ENCODE assay signal across 8 mouse cellular contexts in the genomic region with DNA sequence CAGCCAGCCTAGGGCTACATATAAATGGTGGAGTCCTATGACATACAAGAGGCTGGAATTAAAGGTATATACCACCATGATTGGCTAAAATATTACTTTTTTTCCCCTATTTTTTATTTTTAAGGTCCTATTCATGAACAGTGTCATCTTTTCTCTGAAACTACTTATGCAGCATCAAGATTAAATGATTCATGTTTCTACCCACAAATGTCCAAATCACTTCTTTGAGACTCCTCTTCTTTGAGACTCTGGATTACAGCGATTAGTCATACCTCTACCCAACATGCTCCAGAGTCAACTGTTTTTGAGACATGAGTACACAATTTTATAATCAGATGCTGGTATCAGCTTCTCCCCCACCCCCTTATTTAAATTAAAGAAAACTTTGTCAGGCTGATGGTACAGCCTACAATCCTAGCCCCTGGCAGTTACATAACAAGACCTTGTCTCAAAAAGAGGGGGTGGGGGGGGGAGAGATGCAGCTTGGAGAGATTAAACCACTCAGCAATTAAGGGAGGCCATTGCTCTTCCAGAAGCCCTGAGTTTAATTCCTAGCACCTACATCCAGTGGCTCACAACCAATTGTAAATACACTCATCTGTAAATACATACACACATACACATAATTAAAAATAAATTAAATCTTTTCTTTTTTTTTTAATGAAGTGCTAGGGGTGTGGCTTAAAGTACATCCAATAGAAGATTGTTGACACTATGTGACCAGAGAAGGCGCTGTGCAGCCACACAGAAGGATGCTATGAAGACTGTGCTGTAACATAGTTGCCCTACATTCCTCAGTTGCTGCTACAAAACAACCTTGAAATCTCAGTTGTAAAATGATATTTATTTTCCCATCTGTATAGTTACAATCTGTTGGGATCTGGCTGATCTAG. TPM values are rescaled to one million over a fixed set of nuclear protein-coding genes. Genes with fewer than 3 reads are reported as not detected.
DNase-seq lines count a peak whose midpoint lies in the region; ATAC-seq and TF ChIP-seq lines count a peak whose summit lies in the region.

No protein-coding gene starts in this region.

- no peak overlapping the region for H3K9ac ChIP-seq in heart, embryonic 16.5 days (ENCODE audit: low read length)
- no peak overlapping the region for H3K9ac ChIP-seq in embryonic facial prominence, embryonic 14.5 days (ENCODE audit: low read depth, low read length)
- no peak overlapping the region for H3K9ac ChIP-seq in midbrain, embryonic 14.5 days (replicated peaks; ENCODE audit: low read length)

- 17% methylated on average over 2 of the region's 2 CpGs for WGBS in heart, embryonic 16.5 days
- 19% methylated on average over 2 of the region's 2 CpGs for WGBS in embryonic facial prominence, embryonic 14.5 days
- WGBS in midbrain, embryonic 14.5 days: 22% methylated on average over 2 of the region's 2 CpGs

- DNase-seq in heart, adult 9 months (ENCODE audit: low spot score in 2 of 2): no peak
- peak; percentile 14 for DNase-seq in G1E (ENCODE audit: low spot score)
- DNase-seq in embryonic facial prominence, embryonic 14.5 days (ENCODE audit: low spot score): peak; percentile 9
- peak; percentile 11 for DNase-seq in kidney, postnatal 14 days
- DNase-seq in midbrain, embryonic 14.5 days: peak; percentile 31
- no peak for DNase-seq in right cerebral cortex, postnatal 25 days
- no peak for DNase-seq in left cerebral cortex, adult 8-10 months (ENCODE audit: low spot score in 2 of 2)

- peak overlapping the region; percentile 85 for H3K27ac ChIP-seq in heart, embryonic 16.5 days (ENCODE audit: low read length)
- no peak overlapping the region for H3K27ac ChIP-seq in embryonic facial prominence, embryonic 14.5 days (replicated peaks; ENCODE audit: low read depth, low read length)
- H3K27ac ChIP-seq in midbrain, embryonic 14.5 days (replicated peaks; ENCODE audit: low read depth, low read length): peak overlapping the region; percentile 87; the same call in 1 of the 2 replicates

- no peaks in the 10 kb centered on the region for H3K36me3 ChIP-seq in heart, embryonic 16.5 days (ENCODE audit: control insufficient read depth, insufficient read depth)
- H3K36me3 ChIP-seq in G1E (replicated peaks): peaks cover 5% of the 10 kb centered on the region
- H3K36me3 ChIP-seq in embryonic facial prominence, embryonic 14.5 days (ENCODE audit: control insufficient read depth, insufficient read depth, low read length): no peaks in the 10 kb centered on the region
- no peaks in the 10 kb centered on the region for H3K36me3 ChIP-seq in midbrain, embryonic 14.5 days (ENCODE audit: control insufficient read depth, insufficient read depth, low read length)

- no peak overlapping the region for H3K4me3 ChIP-seq in heart, embryonic 16.5 days (ENCODE audit: low read length)
- H3K4me3 ChIP-seq in G1E (ENCODE audit: low read depth, low read length): no peak overlapping the region
- H3K4me3 ChIP-seq in embryonic facial prominence, embryonic 14.5 days (ENCODE audit: low read depth, low read length): no peak overlapping the region
- 0 out of 2 replicates have a peak overlapping the region, but pooled peaks have one; percentile 2 for H3K4me3 ChIP-seq in midbrain, embryonic 14.5 days (replicated peaks; ENCODE audit: low read depth, low read length)

- no peaks in the 10 kb centered on the region for H3K27me3 ChIP-seq in heart, embryonic 16.5 days (ENCODE audit: control insufficient read depth, insufficient read depth, low read length)
- peaks cover 9% of the 10 kb centered on the region for H3K27me3 ChIP-seq in G1E (ENCODE audit: insufficient read depth, low read length)
- H3K27me3 ChIP-seq in embryonic facial prominence, embryonic 14.5 days (replicated peaks; ENCODE audit: control insufficient read depth, insufficient read depth, low read length): no peaks in the 10 kb centered on the region
- no peaks in the 10 kb centered on the region for H3K27me3 ChIP-seq in midbrain, embryonic 14.5 days (ENCODE audit: control insufficient read depth, insufficient read depth, low read length)

- peak; percentile 54; the same call in 1 of the 2 replicates for ATAC-seq in heart, embryonic 16.5 days (replicated peaks; ENCODE audit: extremely low read depth, insufficient read depth, low FRiP score)
- ATAC-seq in G1E (ENCODE audit: extremely low read depth, insufficient number of reproducible peaks, low FRiP score, poor library complexity, severe bottlenecking): no peak; the same call in 1 of the 2 replicates
- 0 out of 2 replicates have a peak, but pooled peaks have one; percentile 0 for ATAC-seq in embryonic facial prominence, embryonic 14.5 days (ENCODE audit: low read depth)
- ATAC-seq in midbrain, embryonic 14.5 days (ENCODE audit: low FRiP score, low TSS enrichment): no peak

- peak overlapping the region; percentile 73 for H3K4me2 ChIP-seq in heart, embryonic 16.5 days (ENCODE audit: low read depth, low read length)
- peak overlapping the region; percentile 67; the same call in 1 of the 2 replicates for H3K4me2 ChIP-seq in embryonic facial prominence, embryonic 14.5 days (ENCODE audit: low read depth, low read length)
- H3K4me2 ChIP-seq in midbrain, embryonic 14.5 days (ENCODE audit: low read length): peak overlapping the region; percentile 71

- H3K9me3 ChIP-seq in heart, embryonic 16.5 days (replicated peaks; ENCODE audit: control insufficient read depth, low read length): no peaks in the 10 kb centered on the region
- H3K9me3 ChIP-seq in G1E (replicated peaks): no peaks in the 10 kb centered on the region
- H3K9me3 ChIP-seq in embryonic facial prominence, embryonic 14.5 days (ENCODE audit: control insufficient read depth, low read length): no peaks in the 10 kb centered on the region
- no peaks in the 10 kb centered on the region for H3K9me3 ChIP-seq in midbrain, embryonic 14.5 days (ENCODE audit: control insufficient read depth, low read length)

- TF ChIP-seq CTCF in G1E (IDR thresholded peaks at IDR 0.05; ENCODE audit: low read depth, low read length): no peak

- no peaks in the 10 kb centered on the region for H3K4me1 ChIP-seq in heart, embryonic 16.5 days (ENCODE audit: control insufficient read depth, insufficient read depth, low read length)
- peaks cover 38% of the 10 kb centered on the region for H3K4me1 ChIP-seq in G1E (ENCODE audit: insufficient read depth, low read depth, low read length)
- H3K4me1 ChIP-seq in embryonic facial prominence, embryonic 14.5 days (ENCODE audit: control insufficient read depth, insufficient read depth, low read length): no peaks in the 10 kb centered on the region
- 0 out of 2 replicates have a peak, but pooled peaks cover 6% of the 10 kb centered on the region for H3K4me1 ChIP-seq in midbrain, embryonic 14.5 days (ENCODE audit: control insufficient read depth, insufficient read depth, low read length)

RNA-seq across cellular contexts. Expression of a gene that starts 14.3 kb away (rescaled TPM):
- polyA plus RNA-seq in heart, embryonic 16.5 days (2015; fragmentation: Nextera tagmentation; extraction: Ambion mirVana): 0.17 and 0.19 TPM in 2 replicates
- total RNA-seq in G1E (2014; fragmentation: Nextera tagmentation) (9.4 and 25.5 TPM in 2 replicates), G1E (2017) (1.8 and 2.1 TPM in 2 replicates)
- polyA plus RNA-seq in G1E (2012): 0.10 and 0.17 TPM in 2 replicates
- 0.12 and 0.22 TPM in 2 replicates for polyA plus RNA-seq in embryonic facial prominence, embryonic 14.5 days (2014; fragmentation: Nextera tagmentation; extraction: Ambion mirVana)
- polyA plus RNA-seq in midbrain, embryonic 14.5 days (2014; fragmentation: Nextera tagmentation; extraction: Ambion mirVana): 0.05 TPM in 1 of 2 replicates, not detected in the other
- not detected for total RNA-seq in left cerebral cortex, adult 8-10 months (2022)

RNA-seq across cellular contexts. Expression of a gene that starts 26.6 kb away (rescaled TPM):
- polyA plus RNA-seq in heart, embryonic 16.5 days (2015; fragmentation: Nextera tagmentation; extraction: Ambion mirVana): 36.0 and 38.3 TPM in 2 replicates
- 92.6 and 113 TPM in 2 replicates for total RNA-seq in G1E (2014; fragmentation: Nextera tagmentation)
- total RNA-seq in G1E (2017): 68.5 and 76.5 TPM in 2 replicates
- polyA plus RNA-seq in G1E (2012): 17.5 and 17.8 TPM in 2 replicates
- polyA plus RNA-seq in embryonic facial prominence, embryonic 14.5 days (2014; fragmentation: Nextera tagmentation; extraction: Ambion mirVana): 65.5 and 72.7 TPM in 2 replicates
- polyA plus RNA-seq in midbrain, embryonic 14.5 days (2014; fragmentation: Nextera tagmentation; extraction: Ambion mirVana): 103 and 173 TPM in 2 replicates
- total RNA-seq in left cerebral cortex, adult 8-10 months (2022): 100 to 1,000 TPM; 255 to 290 (median 271) TPM

RNA-seq across cellular contexts. Expression of a gene that starts 30.2 kb away (rescaled TPM):
- 8.1 and 10.5 TPM in 2 replicates for polyA plus RNA-seq in heart, embryonic 16.5 days (2015; fragmentation: Nextera tagmentation; extraction: Ambion mirVana)
- total RNA-seq in G1E (2014; fragmentation: Nextera tagmentation) (6.8 and 8.6 TPM in 2 replicates), G1E (2017) (7.1 and 8.7 TPM in 2 replicates)
- 2.7 and 3.0 TPM in 2 replicates for polyA plus RNA-seq in G1E (2012)
- polyA plus RNA-seq in embryonic facial prominence, embryonic 14.5 days (2014; fragmentation: Nextera tagmentation; extraction: Ambion mirVana): 14.5 and 14.8 TPM in 2 replicates
- 16.2 and 20.6 TPM in 2 replicates for polyA plus RNA-seq in midbrain, embryonic 14.5 days (2014; fragmentation: Nextera tagmentation; extraction: Ambion mirVana)
- total RNA-seq in left cerebral cortex, adult 8-10 months (2022): 10 to 100 TPM; 13.0 to 15.0 (median 13.8) TPM

Comparison
In these comparisons a context has a peak if more than half of its experiments do, and no peak if none do; other contexts are left out.
1. ATAC-seq: peak in heart, embryonic 16.5 days (single experiment) and embryonic facial prominence, embryonic 14.5 days (single experiment); none in G1E (single experiment) and midbrain, embryonic 14.5 days (single experiment).
2. DNase-seq: peak in G1E (single experiment), embryonic facial prominence, embryonic 14.5 days (single experiment), kidney, postnatal 14 days (single experiment) and midbrain, embryonic 14.5 days (single experiment); none in heart, adult 9 months (0 of 2), right cerebral cortex, postnatal 25 days (single experiment) and left cerebral cortex, adult 8-10 months (0 of 2).
3. Peak in every context shown above with its lines, with median percentiles within 50 percentile points of each other: H3K4me2 ChIP-seq.